Mouse (Mus musculus): ENCODE measurements around the gene Nrcam. TPM values are rescaled to one million over a fixed set of nuclear protein-coding genes. Genes with fewer than 3 reads are reported as not detected.

Gene Nrcam
- polyA plus RNA-seq, 1 experiment = 0.32 TPM

GRCm38 (mm10) chr12:44338195-44338622 is 9.5 kb downstream of the Nrcam start:
- WGBS = 69% methylated on average over 8 of the region's 8 CpGs
- H3K4me1 ChIP-seq (ENCODE audit: control insufficient read depth, insufficient read depth, low read length) = no peaks in the 10 kb centered on the region
- TF ChIP-seq CTCF (IDR thresholded peaks at IDR 0.05; ENCODE audit: control insufficient read depth, insufficient read depth, low read length) (no peak), POLR2A (IDR thresholded peaks at IDR 0.05; ENCODE audit: borderline replicate concordance, control insufficient read depth, low read depth, low read length) (no peak)
- no peak overlapping the region for H3K4me3 ChIP-seq (replicated peaks; ENCODE audit: control insufficient read depth, low read depth, low read length)
- H3K27ac ChIP-seq (ENCODE audit: control insufficient read depth, insufficient read depth, low read depth, low read length, poor library complexity) = no peak overlapping the region

DNA sequence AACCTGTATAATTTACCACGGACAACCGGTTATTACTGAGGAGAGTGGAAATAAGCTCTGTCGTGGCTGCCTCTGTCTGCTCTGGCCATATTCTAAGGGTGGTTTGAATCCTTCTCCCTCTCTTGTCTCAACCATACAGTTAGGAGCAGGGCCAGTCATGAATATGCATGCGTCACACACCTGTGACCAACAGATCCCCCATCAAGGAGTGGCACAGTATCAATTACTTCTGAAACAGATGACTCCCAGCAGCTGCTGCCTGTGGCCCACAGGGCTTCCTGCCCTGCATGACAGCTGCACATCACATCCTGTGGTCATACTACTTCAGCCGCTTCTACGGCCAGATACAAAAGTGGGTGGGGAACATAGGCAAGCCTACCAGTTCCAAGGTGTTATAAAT is 15.4 kb downstream of the Nrcam start:
- 70% methylated on average over 6 of the region's 6 CpGs for WGBS
- TF ChIP-seq POLR2A (IDR thresholded peaks at IDR 0.05; ENCODE audit: borderline replicate concordance, control insufficient read depth, low read depth, low read length) (no peak), CTCF (IDR thresholded peaks at IDR 0.05; ENCODE audit: control insufficient read depth, insufficient read depth, low read length) (no peak)
- Histone ChIP-seq H3K4me3 (replicated peaks; ENCODE audit: control insufficient read depth, low read depth, low read length) (no peak overlapping the region), H3K4me1 (ENCODE audit: control insufficient read depth, insufficient read depth, low read length) (no peaks in the 10 kb centered on the region), H3K27ac (ENCODE audit: control insufficient read depth, insufficient read depth, low read depth, low read length, poor library complexity) (no peak overlapping the region)

- no peak overlapping the region for H3K27ac ChIP-seq (ENCODE audit: control insufficient read depth, insufficient read depth, low read depth, low read length, poor library complexity)
Measured at GRCm38 (mm10) chr12:44345251-44345650, 16.6 kb downstream of the Nrcam start.

DNA sequence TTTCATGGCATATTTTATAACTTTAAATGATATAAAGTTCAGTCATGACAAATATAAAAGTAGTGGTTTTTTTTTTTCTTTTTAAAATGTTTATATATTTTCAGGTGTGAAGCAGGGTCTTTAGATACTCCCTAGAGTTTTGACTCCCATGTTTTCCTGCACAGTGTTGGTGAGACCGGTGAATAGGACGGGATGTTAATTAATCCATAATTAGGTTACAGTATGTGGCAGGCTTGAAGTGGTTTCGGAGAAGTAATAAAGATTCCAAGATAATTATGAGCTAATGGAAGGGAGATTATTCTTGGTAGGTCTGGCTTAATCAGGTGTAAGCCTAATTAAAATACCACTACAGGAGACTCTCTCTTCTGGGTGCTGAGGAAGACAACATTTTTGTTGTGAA is 17.5 kb downstream of the Nrcam start:
- 84% methylated on average over 3 of the region's 3 CpGs for WGBS
- TF ChIP-seq CTCF (IDR thresholded peaks at IDR 0.05; ENCODE audit: control insufficient read depth, insufficient read depth, low read length) = no peak
- TF ChIP-seq POLR2A (IDR thresholded peaks at IDR 0.05; ENCODE audit: borderline replicate concordance, control insufficient read depth, low read depth, low read length) = no peak
- no peak overlapping the region for H3K27ac ChIP-seq (ENCODE audit: control insufficient read depth, insufficient read depth, low read depth, low read length, poor library complexity)
- no peak overlapping the region for H3K4me3 ChIP-seq (replicated peaks; ENCODE audit: control insufficient read depth, low read depth, low read length)
- H3K4me1 ChIP-seq (ENCODE audit: control insufficient read depth, insufficient read depth, low read length) = no peaks in the 10 kb centered on the region

More at GRCm38 (mm10) chr12:44345251-44345650, 16.6 kb downstream of the Nrcam start:
- 69% methylated on average over 5 of the region's 5 CpGs for WGBS
- no peak for TF ChIP-seq CTCF (IDR thresholded peaks at IDR 0.05; ENCODE audit: control insufficient read depth, insufficient read depth, low read length)
- TF ChIP-seq POLR2A (IDR thresholded peaks at IDR 0.05; ENCODE audit: borderline replicate concordance, control insufficient read depth, low read depth, low read length) = no peak
- Histone ChIP-seq H3K4me1 (ENCODE audit: control insufficient read depth, insufficient read depth, low read length) (no peaks in the 10 kb centered on the region), H3K4me3 (replicated peaks; ENCODE audit: control insufficient read depth, low read depth, low read length) (no peak overlapping the region)

DNA sequence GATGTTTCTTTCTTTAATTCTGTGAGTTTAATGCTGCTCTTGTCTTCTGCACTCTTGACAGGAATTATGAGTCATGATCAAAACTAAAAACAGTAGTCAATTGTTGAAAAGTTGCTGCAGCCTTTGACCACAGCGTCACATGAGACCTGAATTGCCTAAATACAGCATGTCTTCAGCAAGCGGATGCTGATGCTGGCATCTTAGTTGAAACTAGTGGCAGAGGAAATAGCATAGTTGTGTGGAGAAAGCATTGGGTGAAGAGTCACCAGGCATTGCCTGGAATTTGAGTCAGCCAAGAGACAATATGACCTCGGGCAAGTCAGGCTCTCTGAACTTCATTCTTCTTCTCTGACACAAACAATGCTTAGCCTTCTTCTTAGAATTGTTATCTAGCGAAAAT is 26.4 kb downstream of the Nrcam start:
- TF ChIP-seq POLR2A (IDR thresholded peaks at IDR 0.05; ENCODE audit: borderline replicate concordance, control insufficient read depth, low read depth, low read length) = no peak
- no peak for TF ChIP-seq CTCF (IDR thresholded peaks at IDR 0.05; ENCODE audit: control insufficient read depth, insufficient read depth, low read length)
- no peaks in the 10 kb centered on the region for H3K4me1 ChIP-seq (ENCODE audit: control insufficient read depth, insufficient read depth, low read length)
- no peak overlapping the region for H3K4me3 ChIP-seq (replicated peaks; ENCODE audit: control insufficient read depth, low read depth, low read length)
- 76% methylated on average over 4 of the region's 4 CpGs for WGBS
- no peak overlapping the region for H3K27ac ChIP-seq (ENCODE audit: control insufficient read depth, insufficient read depth, low read depth, low read length, poor library complexity)

DNA sequence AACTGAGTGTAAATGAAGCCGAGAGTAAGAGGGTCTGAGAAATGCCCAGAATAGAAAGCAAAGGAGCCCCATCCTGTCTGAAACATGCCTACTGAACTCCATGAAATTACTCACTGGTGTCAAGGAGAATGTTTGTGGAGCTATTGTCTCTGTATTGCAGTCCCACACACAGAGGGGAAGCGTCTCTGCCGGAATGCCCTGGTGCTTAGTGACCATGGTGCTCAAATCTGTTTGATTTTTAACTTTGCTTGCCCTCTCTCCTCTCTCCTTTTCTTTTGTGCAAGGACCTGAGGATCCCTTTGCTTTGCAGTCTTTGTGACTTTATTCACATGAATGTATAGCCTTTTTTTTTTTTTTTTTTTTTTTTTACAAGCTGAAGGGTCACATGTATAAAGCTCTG is 28.8 kb downstream of the Nrcam start:
- TF ChIP-seq CTCF (IDR thresholded peaks at IDR 0.05; ENCODE audit: control insufficient read depth, insufficient read depth, low read length) = no peak
- no peak for TF ChIP-seq POLR2A (IDR thresholded peaks at IDR 0.05; ENCODE audit: borderline replicate concordance, control insufficient read depth, low read depth, low read length)
- Histone ChIP-seq H3K27ac (ENCODE audit: control insufficient read depth, insufficient read depth, low read depth, low read length, poor library complexity) (no peak overlapping the region), H3K4me3 (replicated peaks; ENCODE audit: control insufficient read depth, low read depth, low read length) (no peak overlapping the region), H3K4me1 (ENCODE audit: control insufficient read depth, insufficient read depth, low read length) (no peaks in the 10 kb centered on the region)
- WGBS = 57% methylated on average over 3 of the region's 3 CpGs

DNA sequence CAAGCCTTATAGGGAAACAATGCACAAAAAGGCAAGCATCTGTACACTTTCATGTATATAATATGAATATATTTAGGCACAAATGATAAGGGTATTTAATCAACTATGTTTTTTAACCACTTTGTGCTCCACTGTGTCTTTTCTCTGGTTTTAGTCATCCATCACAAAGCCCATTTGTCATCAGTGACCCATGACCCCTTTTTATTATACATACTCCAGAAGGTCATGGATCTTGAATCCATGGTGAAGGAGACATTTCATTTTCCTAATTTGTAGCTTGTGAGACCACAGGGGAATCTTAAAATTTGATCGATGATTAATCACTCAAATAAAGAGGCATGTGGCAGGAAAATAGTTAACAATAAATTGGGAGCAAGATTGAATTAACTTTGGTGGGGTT is 29.2 kb downstream of the Nrcam start:
- TF ChIP-seq POLR2A (IDR thresholded peaks at IDR 0.05; ENCODE audit: borderline replicate concordance, control insufficient read depth, low read depth, low read length) (no peak), CTCF (IDR thresholded peaks at IDR 0.05; ENCODE audit: control insufficient read depth, insufficient read depth, low read length) (no peak)
- H3K4me3 ChIP-seq (replicated peaks; ENCODE audit: control insufficient read depth, low read depth, low read length) = no peak overlapping the region
- WGBS = 95% methylated on average over 1 of the region's 1 CpGs
- no peak overlapping the region for H3K27ac ChIP-seq (ENCODE audit: control insufficient read depth, insufficient read depth, low read depth, low read length, poor library complexity)
- no peaks in the 10 kb centered on the region for H3K4me1 ChIP-seq (ENCODE audit: control insufficient read depth, insufficient read depth, low read length)

GRCm38 (mm10) chr12:44371076-44371710 is 42.5 kb downstream of the Nrcam start:
- TF ChIP-seq POLR2A (IDR thresholded peaks at IDR 0.05; ENCODE audit: borderline replicate concordance, control insufficient read depth, low read depth, low read length) (no peak), CTCF (IDR thresholded peaks at IDR 0.05; ENCODE audit: control insufficient read depth, insufficient read depth, low read length) (no peak)
- no peak overlapping the region for H3K27ac ChIP-seq (ENCODE audit: control insufficient read depth, insufficient read depth, low read depth, low read length, poor library complexity)
- no peaks in the 10 kb centered on the region for H3K4me1 ChIP-seq (ENCODE audit: control insufficient read depth, insufficient read depth, low read length)
- WGBS = 26% methylated on average over 3 of the region's 3 CpGs
- H3K4me3 ChIP-seq (replicated peaks; ENCODE audit: control insufficient read depth, low read depth, low read length) = no peak overlapping the region

DNA sequence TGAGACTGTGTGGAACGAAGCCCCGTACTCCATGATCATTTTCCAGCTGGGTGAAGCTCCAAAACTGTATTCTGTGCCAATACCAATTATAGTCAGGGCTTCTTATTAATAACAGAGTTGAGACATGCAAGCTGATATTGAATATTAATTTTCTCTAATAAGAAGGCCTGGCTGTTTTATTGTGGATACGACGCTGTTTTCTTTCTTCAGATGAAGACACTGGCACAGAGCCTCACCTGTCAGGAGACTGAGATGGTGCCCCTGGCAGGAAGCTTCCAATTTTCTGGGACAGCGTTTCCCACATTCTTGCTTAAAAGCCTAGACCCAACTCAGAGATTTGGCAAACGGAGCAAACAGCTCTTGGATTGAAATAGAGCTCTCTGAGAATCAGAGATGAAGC is 47.3 kb downstream of the Nrcam start:
- TF ChIP-seq POLR2A (IDR thresholded peaks at IDR 0.05; ENCODE audit: borderline replicate concordance, control insufficient read depth, low read depth, low read length) (no peak), CTCF (IDR thresholded peaks at IDR 0.05; ENCODE audit: control insufficient read depth, insufficient read depth, low read length) (no peak)
- no peak overlapping the region for H3K4me3 ChIP-seq (replicated peaks; ENCODE audit: control insufficient read depth, low read depth, low read length)
- H3K4me1 ChIP-seq (ENCODE audit: control insufficient read depth, insufficient read depth, low read length) = no peaks in the 10 kb centered on the region
- H3K27ac ChIP-seq (ENCODE audit: control insufficient read depth, insufficient read depth, low read depth, low read length, poor library complexity) = no peak overlapping the region
- WGBS = 89% methylated on average over 6 of the region's 6 CpGs

Measured in bone marrow, adult 2 months (tissue).